Mouse (Mus musculus) frontal cortex, adult (tissue): Measurements from ENCODE around the gene Mecp2.
A peak's percentile ranks its signal among the peaks of the same experiment; 100 is the strongest.
"Not testable (repeated sequence)": the region's sequence is repeated elsewhere in the genome, so short reads cannot be mapped to it uniquely, and the experiment has no call there.

ENCODE experiments used
- ATAC-seq: cut with Nextera tagmentation; 2 replicates; pipeline ENCODE4 v1.9.2; 2017; ENCODE audit warnings: mild to moderate bottlenecking, moderate library complexity, mixed read lengths; ENCODE audit not compliant: low TSS enrichment

Gene Mecp2

GRCm38 (mm10) chrX:74135263-74135662 lies at the start of gene Mecp2:
Gene Mecp2, minus strand, starts transcription at chrX:74135363.
- not testable (repeated sequence) for ATAC-seq

GRCm38 (mm10) chrX:74176959-74177358 lies 41.8 kb upstream of the Mecp2 start, which contains the start of gene Tktl1:
Gene Tktl1, plus strand, starts transcription at chrX:74177259.
- ATAC-seq: no peak

GRCm38 (mm10) chrX:74167738-74168137 lies 32.6 kb upstream of the Mecp2 start, which contains the start of gene Tex28:
Gene Tex28, minus strand, starts transcription at chrX:74167838.
- ATAC-seq: no peak

GRCm38 (mm10) chrX:74127164-74127563 lies 8.0 kb downstream of the Mecp2 start, which contains the start of gene Opn1mw:
Gene Opn1mw, plus strand, starts transcription at chrX:74127464.
- no peak for ATAC-seq

GRCm38 (mm10) chrX:74124975-74125374 lies 10.2 kb downstream of the Mecp2 start:
- ATAC-seq: no peak

- peak; percentile 93 for ATAC-seq
Measured at GRCm38 (mm10) chrX:74115511-74115910, 19.7 kb downstream of the Mecp2 start.

GRCm38 (mm10) chrX:74114036-74114435 lies 21.1 kb downstream of the Mecp2 start:
- ATAC-seq: no peak

- ATAC-seq: no peak
Measured at GRCm38 (mm10) chrX:74108747-74109146, 26.4 kb downstream of the Mecp2 start.

GRCm38 (mm10) chrX:74105916-74106315 lies 29.2 kb downstream of the Mecp2 start:
- no peak for ATAC-seq

- peak; percentile 85 for ATAC-seq
Measured at GRCm38 (mm10) chrX:74103457-74104188, 31.5 kb downstream of the Mecp2 start.

- no peak for ATAC-seq
Measured at GRCm38 (mm10) chrX:74095130-74095529, 40.0 kb downstream of the Mecp2 start.

GRCm38 (mm10) chrX:74085601-74086038 lies 49.5 kb downstream of the Mecp2 start:
- peak; percentile 95 for ATAC-seq

- peak; percentile 76 for ATAC-seq
Measured at GRCm38 (mm10) chrX:74084946-74085498, 50.1 kb downstream of the Mecp2 start.

- peak; percentile 31 for ATAC-seq
Measured at GRCm38 (mm10) chrX:74084276-74084837, 50.8 kb downstream of the Mecp2 start.

- no peak for ATAC-seq
Measured at GRCm38 (mm10) chrX:74070794-74071193, 64.4 kb downstream of the Mecp2 start.

GRCm38 (mm10) chrX:74067891-74068290 lies 67.3 kb downstream of the Mecp2 start:
- ATAC-seq: peak; percentile 38; the same call in 1 of the 2 replicates

- ATAC-seq: no peak
Measured at GRCm38 (mm10) chrX:74045107-74045506, 90.1 kb downstream of the Mecp2 start.

- ATAC-seq: no peak
Measured at GRCm38 (mm10) chrX:74037702-74038375, 97.3 kb downstream of the Mecp2 start.

- no peak for ATAC-seq
Measured at GRCm38 (mm10) chrX:74030000-74030399, 105.2 kb downstream of the Mecp2 start.

GRCm38 (mm10) chrX:74023188-74024049 lies 111.7 kb downstream of the Mecp2 start, which contains the start of gene Irak1:
Gene Irak1, minus strand, starts transcription at chrX:74023918.
- peak; percentile 82 for ATAC-seq

- no peak for ATAC-seq
Measured at GRCm38 (mm10) chrX:74022795-74023187, 112.4 kb downstream of the Mecp2 start.
